Mouse (Mus musculus) embryo, embryonic 11.5 days (tissue): Measurements from ENCODE around the gene Abhd2.

Experiments
- DNase-seq: peaks from one replicate; pipeline ENCODE4 v3.0.0-alpha.2; 2012; ENCODE audit warnings: low read depth, low spot score

Gene Abhd2

DNA sequence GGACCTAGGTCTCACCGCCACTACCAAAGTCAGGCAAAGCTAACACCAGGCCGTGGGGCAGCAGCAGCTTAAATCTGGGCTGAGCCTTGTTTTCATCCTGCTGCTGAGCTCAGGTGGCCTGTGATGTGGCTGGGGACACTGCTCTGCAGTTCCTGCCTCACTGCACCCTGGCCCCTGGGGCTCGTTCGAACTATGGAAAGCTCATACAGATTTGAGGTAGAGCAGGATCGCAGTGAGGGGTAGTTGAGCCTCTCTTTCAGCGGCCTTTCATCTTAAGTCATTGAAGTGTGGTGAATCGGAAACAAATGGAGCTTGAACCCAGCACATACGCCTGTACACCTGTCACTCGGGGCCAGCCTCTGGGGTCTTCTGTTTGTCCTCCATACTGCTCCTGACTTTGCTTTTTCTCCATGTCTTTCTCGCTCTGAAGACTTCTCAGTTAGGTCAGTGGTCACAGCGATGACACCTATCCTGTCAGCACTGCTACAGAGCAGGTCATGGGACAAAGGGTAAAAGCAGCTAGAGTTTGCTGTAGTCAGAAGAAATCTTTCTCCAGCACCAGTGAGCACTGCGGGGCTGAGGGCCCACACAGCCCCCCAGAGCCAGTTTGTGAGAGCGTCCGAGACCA is 20.7 kb downstream of the Abhd2 start:
- no peak for DNase-seq

DNA sequence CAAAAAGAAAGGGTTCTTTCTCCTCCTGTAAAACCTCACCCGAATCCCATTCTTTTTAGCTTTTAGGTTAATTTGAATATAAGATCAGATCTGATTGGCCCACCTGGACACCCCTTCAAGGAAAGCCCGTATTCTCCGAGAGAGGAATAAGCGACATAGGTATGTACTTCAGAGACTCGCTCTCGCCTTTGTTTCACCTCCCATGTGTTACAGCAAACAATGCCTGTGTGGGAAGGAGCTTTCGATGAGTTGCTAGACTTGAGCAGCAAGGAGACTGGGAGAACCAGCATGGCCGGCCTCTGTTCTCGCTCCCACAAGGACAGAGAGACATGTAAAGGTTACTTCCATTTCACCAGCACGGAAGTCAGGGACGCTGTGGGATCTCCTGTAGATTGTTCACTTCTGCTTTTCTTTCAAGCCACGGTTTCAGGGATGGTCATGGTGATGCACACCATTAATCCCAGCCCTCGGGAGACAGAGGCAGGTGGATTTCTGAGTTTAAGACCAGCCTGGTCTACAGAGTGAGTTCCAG is 21.5 kb downstream of the Abhd2 start:
- no peak for DNase-seq

GRCm38 (mm10) chr7:79295196-79295826 is 22.3 kb downstream of the Abhd2 start:
- no peak for DNase-seq

GRCm38 (mm10) chr7:79298681-79299080 is 25.7 kb downstream of the Abhd2 start:
- DNase-seq = no peak

GRCm38 (mm10) chr7:79299548-79299947 is 26.5 kb downstream of the Abhd2 start:
- no peak for DNase-seq

GRCm38 (mm10) chr7:79300432-79301151 is 27.6 kb downstream of the Abhd2 start:
- DNase-seq = no peak

DNA sequence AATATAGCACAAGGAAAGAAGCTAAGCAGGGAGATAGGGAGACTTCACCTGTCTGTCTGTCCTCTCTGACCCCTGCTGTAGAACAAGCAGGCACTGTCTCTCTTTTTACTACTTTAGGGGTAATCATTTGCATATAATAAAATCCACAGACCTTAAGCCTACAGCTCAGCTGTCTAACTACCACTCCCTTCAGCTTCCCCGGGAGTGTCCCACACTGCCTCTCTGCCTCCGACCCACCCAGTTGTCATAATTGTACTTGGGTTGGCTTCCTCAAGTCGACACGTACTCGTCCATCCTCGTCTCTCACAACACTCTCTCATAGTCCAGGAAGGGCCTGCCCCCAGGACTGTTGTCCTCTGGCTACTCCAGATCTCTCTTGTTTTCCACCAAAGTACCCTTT is 29.1 kb downstream of the Abhd2 start:
- no peak for DNase-seq

GRCm38 (mm10) chr7:79302586-79302985 is 29.6 kb downstream of the Abhd2 start:
- no peak for DNase-seq

GRCm38 (mm10) chr7:79303183-79303761 is 30.3 kb downstream of the Abhd2 start:
- no peak for DNase-seq

- no peak for DNase-seq
Measured at GRCm38 (mm10) chr7:79308455-79309030, 35.5 kb downstream of the Abhd2 start.

- no peak for DNase-seq
Measured at GRCm38 (mm10) chr7:79309247-79310190, 36.5 kb downstream of the Abhd2 start.

DNA sequence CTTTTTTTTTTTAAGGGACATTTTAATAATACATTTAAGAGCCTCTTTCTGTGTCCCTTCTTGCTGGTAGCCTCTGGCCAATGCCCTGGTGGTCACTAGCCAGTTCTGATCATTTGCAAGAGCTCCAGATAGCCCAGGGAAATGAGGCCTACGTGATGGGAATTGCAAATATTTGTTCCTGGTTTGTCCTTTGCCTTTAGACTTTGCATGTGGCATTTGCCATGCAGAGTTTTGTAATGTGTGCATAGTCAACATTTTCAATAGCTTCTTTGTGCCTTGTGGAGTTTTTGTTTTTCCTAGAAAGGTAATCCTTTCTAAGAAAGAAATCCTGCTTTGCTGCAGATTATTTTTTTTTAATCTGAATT is 37.2 kb downstream of the Abhd2 start:
- DNase-seq = no peak

- no peak for DNase-seq
Measured at GRCm38 (mm10) chr7:79311420-79311988, 38.5 kb downstream of the Abhd2 start.

DNA sequence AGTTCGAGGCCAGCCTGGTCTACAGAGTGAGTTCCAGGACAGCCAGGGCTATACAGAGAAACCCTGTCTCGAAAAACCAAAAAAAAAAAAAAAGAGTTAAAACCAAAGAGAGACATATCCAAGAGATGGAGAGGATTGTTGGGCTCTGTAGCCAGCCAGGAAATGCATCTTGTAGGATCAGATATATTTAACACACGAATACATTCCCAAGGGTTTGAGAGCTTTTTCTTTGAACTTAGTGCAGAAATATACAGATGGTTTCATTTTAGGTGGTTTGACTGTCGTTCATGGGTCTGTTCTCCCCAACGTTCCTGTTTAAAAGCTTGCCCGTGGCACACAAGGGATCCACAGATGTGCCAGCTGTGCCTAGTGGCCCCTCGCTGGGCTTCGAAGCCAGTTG is 39.2 kb downstream of the Abhd2 start:
- DNase-seq = no peak

- no peak for DNase-seq
Measured at GRCm38 (mm10) chr7:79313519-79314059, 40.6 kb downstream of the Abhd2 start.

DNA sequence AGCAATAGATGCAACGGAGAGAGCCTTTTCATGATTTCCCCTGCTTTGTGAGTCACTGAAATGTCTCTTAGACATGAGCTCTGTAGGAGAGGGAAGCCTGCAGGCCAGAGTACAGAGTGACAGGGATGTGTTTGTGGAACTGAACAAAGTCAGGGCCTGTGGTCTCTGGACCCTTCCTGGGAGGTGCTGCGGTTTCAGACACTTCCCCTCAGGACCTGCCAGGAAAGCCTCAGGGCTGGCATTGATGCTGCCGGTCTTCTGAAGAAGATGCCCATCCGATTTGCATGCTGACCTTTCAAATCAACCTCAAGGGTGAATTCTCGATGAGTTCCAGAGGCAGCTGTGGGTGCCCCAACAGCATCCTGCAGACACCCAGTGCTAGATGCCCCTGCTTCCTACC is 41.5 kb downstream of the Abhd2 start:
- DNase-seq = no peak

- DNase-seq = no peak
Measured at GRCm38 (mm10) chr7:79315149-79315548, 42.1 kb downstream of the Abhd2 start.

GRCm38 (mm10) chr7:79316069-79316695 is 43.2 kb downstream of the Abhd2 start:
- DNase-seq = no peak

DNA sequence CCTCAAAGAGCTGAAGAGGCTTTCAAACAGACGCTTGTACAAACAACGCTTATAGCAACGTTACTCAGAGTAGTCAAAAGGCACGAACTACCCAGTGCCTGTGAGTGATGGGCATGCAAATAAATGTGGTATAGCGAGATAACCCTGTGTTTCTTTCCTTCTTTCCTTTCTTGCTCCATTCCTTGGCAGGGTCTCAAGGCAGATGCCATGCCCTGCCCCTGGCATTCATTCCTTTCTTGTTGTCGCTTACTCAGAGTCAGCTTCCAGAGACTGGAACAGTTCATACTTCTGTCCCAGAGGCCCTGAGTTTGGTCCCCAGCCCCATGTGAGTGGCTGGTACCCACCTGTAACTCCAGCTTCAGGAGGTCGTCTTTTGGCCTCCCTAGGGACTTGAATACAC is 44.6 kb downstream of the Abhd2 start:
- DNase-seq = no peak
